Comparison of ENCODE assay signal across 8 mouse cellular contexts in genomic region chr5:31138968-31139425, GRCm38 (mm10). TPM values are rescaled to one million over a fixed set of nuclear protein-coding genes. Genes with fewer than 3 reads are reported as not detected.
DNase-seq lines count a peak whose midpoint lies in the region; ATAC-seq lines count a peak whose summit lies in the region.

No protein-coding gene starts in this region.

- H3K9me3 ChIP-seq in lung, embryonic 15.5 days: no peaks in the 10 kb centered on the region
- no peaks in the 10 kb centered on the region for H3K9me3 ChIP-seq in intestine, embryonic 15.5 days
- H3K9me3 ChIP-seq in neural tube, embryonic 13.5 days: no peaks in the 10 kb centered on the region

- peaks cover 62% of the 10 kb centered on the region for H3K27me3 ChIP-seq in lung, embryonic 15.5 days
- peaks cover 53% of the 10 kb centered on the region for H3K27me3 ChIP-seq in intestine, embryonic 15.5 days (replicated peaks)
- peaks cover 65% of the 10 kb centered on the region for H3K27me3 ChIP-seq in neural tube, embryonic 13.5 days

- 11% methylated on average over 9 of the region's 9 CpGs for WGBS in lung, embryonic 15.5 days
- WGBS in intestine, embryonic 15.5 days: 10% methylated on average over 9 of the region's 9 CpGs
- WGBS in neural tube, embryonic 13.5 days: 14% methylated on average over 9 of the region's 9 CpGs

- H3K4me3 ChIP-seq in lung, embryonic 15.5 days: peak overlapping the region; percentile 23
- H3K4me3 ChIP-seq in intestine, embryonic 15.5 days (replicated peaks): no peak overlapping the region
- H3K4me3 ChIP-seq in neural tube, embryonic 13.5 days: peak overlapping the region; percentile 30

- DNase-seq in lung, postnatal 25 days (ENCODE audit: low spot score): no peak
- peak; percentile 58 for DNase-seq in embryo, embryonic 11 days
- DNase-seq in thymus, postnatal 10 days (ENCODE audit: low spot score in 2 of 2): no peak
- DNase-seq in B cell, adult 2 months: no peak
- no peak for DNase-seq in urinary bladder, postnatal 4 days (ENCODE audit: low spot score in 2 of 2)

- H3K9ac ChIP-seq in lung, embryonic 15.5 days: no peak overlapping the region
- no peak overlapping the region for H3K9ac ChIP-seq in intestine, embryonic 15.5 days
- H3K9ac ChIP-seq in neural tube, embryonic 13.5 days: no peak overlapping the region

- ATAC-seq in lung, embryonic 15.5 days (ENCODE audit: borderline replicate concordance, extremely low read depth, low FRiP score, low TSS enrichment): no peak; the same call in 1 of the 2 replicates
- ATAC-seq in intestine, embryonic 15.5 days: no peak
- peak; percentile 66; the same call in 1 of the 2 replicates for ATAC-seq in neural tube, embryonic 13.5 days (ENCODE audit: low read depth)

- no peak overlapping the region for H3K27ac ChIP-seq in lung, embryonic 15.5 days
- no peak overlapping the region for H3K27ac ChIP-seq in intestine, embryonic 15.5 days
- H3K27ac ChIP-seq in neural tube, embryonic 13.5 days (replicated peaks): no peak overlapping the region

- peak overlapping the region; percentile 31 for H3K4me2 ChIP-seq in lung, embryonic 15.5 days
- peak overlapping the region; percentile 45 for H3K4me2 ChIP-seq in intestine, embryonic 15.5 days (replicated peaks)
- peak overlapping the region; percentile 53 for H3K4me2 ChIP-seq in neural tube, embryonic 13.5 days

- H3K36me3 ChIP-seq in lung, embryonic 15.5 days: peaks cover 8% of the 10 kb centered on the region
- H3K36me3 ChIP-seq in intestine, embryonic 15.5 days: peaks cover 3% of the 10 kb centered on the region; the same call in 1 of the 2 replicates
- H3K36me3 ChIP-seq in neural tube, embryonic 13.5 days: peaks cover 18% of the 10 kb centered on the region

- peaks cover 9% of the 10 kb centered on the region for H3K4me1 ChIP-seq in lung, embryonic 15.5 days
- peaks cover 11% of the 10 kb centered on the region; the same call in 1 of the 2 replicates for H3K4me1 ChIP-seq in intestine, embryonic 15.5 days (replicated peaks)
- H3K4me1 ChIP-seq in neural tube, embryonic 13.5 days (replicated peaks): peaks cover 24% of the 10 kb centered on the region

RNA-seq across cellular contexts. Expression of gene Ucn, which starts 0.4 kb away (rescaled TPM):
- polyA plus RNA-seq in lung, embryonic 15.5 days (2015; fragmentation: Nextera tagmentation; extraction: Ambion mirVana): not detected in 2 replicates
- not detected in 2 replicates for polyA plus RNA-seq in intestine, embryonic 15.5 days (2015; fragmentation: Nextera tagmentation; extraction: Ambion mirVana)
- not detected in 2 replicates for polyA plus RNA-seq in neural tube, embryonic 13.5 days (2015; fragmentation: Nextera tagmentation; extraction: Ambion mirVana)

RNA-seq across cellular contexts. Expression of gene Mpv17, which starts 15.1 kb away (rescaled TPM):
- polyA plus RNA-seq in lung, embryonic 15.5 days (2015; fragmentation: Nextera tagmentation; extraction: Ambion mirVana): 51.3 and 60.6 TPM in 2 replicates
- 57.1 and 67.9 TPM in 2 replicates for polyA plus RNA-seq in intestine, embryonic 15.5 days (2015; fragmentation: Nextera tagmentation; extraction: Ambion mirVana)
- 50.4 and 55.5 TPM in 2 replicates for polyA plus RNA-seq in neural tube, embryonic 13.5 days (2015; fragmentation: Nextera tagmentation; extraction: Ambion mirVana)

RNA-seq across cellular contexts. Expression of gene Trim54, which starts 22.5 kb away (rescaled TPM):
- 0.36 and 0.70 TPM in 2 replicates for polyA plus RNA-seq in lung, embryonic 15.5 days (2015; fragmentation: Nextera tagmentation; extraction: Ambion mirVana)
- not detected in 2 replicates for polyA plus RNA-seq in intestine, embryonic 15.5 days (2015; fragmentation: Nextera tagmentation; extraction: Ambion mirVana)
- polyA plus RNA-seq in neural tube, embryonic 13.5 days (2015; fragmentation: Nextera tagmentation; extraction: Ambion mirVana): 0.40 and 0.62 TPM in 2 replicates

RNA-seq across cellular contexts. Expression of gene Slc30a3, which starts 31.0 kb away (rescaled TPM):
- polyA plus RNA-seq in lung, embryonic 15.5 days (2015; fragmentation: Nextera tagmentation; extraction: Ambion mirVana): 0.25 and 0.29 TPM in 2 replicates
- 0.26 and 0.34 TPM in 2 replicates for polyA plus RNA-seq in intestine, embryonic 15.5 days (2015; fragmentation: Nextera tagmentation; extraction: Ambion mirVana)
- 26.2 and 28.9 TPM in 2 replicates for polyA plus RNA-seq in neural tube, embryonic 13.5 days (2015; fragmentation: Nextera tagmentation; extraction: Ambion mirVana)

RNA-seq across cellular contexts. Expression of gene Dnajc5g, which starts 32.9 kb away (rescaled TPM):
- polyA plus RNA-seq in lung, embryonic 15.5 days (2015; fragmentation: Nextera tagmentation; extraction: Ambion mirVana): not detected in 2 replicates
- polyA plus RNA-seq in intestine, embryonic 15.5 days (2015; fragmentation: Nextera tagmentation; extraction: Ambion mirVana): not detected in 2 replicates
- not detected in 2 replicates for polyA plus RNA-seq in neural tube, embryonic 13.5 days (2015; fragmentation: Nextera tagmentation; extraction: Ambion mirVana)
